Mouse (Mus musculus) MN1 (cell line): Measurements from ENCODE around the gene Tmem217.
"Not testable (repeated sequence)": the region's sequence is repeated elsewhere in the genome, so short reads cannot be mapped to it uniquely, and the experiment has no call there.

Experiments
- DNase-seq: peaks from one replicate; pipeline ENCODE4 v3.0.0-alpha.2; 2016; ENCODE audit warnings: low spot score

Gene Tmem217

GRCm38 (mm10) chr17:29548994-29549393, 3.2 kb downstream of the Tmem217 start:
- peak; percentile 30 for DNase-seq

DNA sequence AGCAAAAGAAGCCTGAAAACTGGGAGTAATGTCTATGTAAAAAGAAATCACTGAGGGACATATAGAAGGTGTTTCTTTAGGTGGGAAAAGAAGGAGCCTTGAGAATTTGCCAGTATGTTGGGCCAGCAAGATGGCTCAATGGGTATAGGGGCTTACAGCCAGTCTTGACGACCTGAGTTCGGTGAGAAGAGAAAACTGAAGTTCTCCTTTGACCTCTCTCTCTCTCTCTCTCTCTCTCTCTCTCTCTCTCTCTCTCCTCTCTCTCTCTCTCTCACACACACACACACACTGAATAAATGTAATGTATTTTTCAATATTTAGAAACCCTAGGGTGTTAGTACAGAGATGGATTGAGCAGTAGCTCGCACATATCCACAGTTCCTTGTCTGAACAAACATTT, 3.7 kb downstream of the Tmem217 start:
- no peak for DNase-seq

GRCm38 (mm10) chr17:29545241-29545640, 6.9 kb downstream of the Tmem217 start:
- DNase-seq: no peak

DNA sequence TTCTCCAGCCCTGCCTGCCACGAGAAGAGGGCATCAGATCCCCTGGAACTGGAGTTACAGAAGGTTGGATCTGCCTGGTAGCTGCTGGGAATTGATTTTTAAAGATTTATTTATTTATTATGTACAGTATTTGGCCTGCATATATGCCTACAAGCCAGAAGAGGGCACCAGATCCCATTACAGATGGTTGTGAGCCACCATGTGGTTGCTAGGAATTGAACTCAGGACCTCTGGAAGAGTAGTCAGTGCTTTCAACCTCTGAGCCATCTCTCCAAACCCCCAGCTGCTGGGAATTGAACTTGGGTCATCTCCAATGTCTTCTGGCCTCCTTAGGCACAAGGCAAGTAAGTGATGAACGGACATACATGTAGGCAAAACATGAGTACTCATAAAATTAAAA, 8.1 kb downstream of the Tmem217 start:
- no peak for DNase-seq

DNA sequence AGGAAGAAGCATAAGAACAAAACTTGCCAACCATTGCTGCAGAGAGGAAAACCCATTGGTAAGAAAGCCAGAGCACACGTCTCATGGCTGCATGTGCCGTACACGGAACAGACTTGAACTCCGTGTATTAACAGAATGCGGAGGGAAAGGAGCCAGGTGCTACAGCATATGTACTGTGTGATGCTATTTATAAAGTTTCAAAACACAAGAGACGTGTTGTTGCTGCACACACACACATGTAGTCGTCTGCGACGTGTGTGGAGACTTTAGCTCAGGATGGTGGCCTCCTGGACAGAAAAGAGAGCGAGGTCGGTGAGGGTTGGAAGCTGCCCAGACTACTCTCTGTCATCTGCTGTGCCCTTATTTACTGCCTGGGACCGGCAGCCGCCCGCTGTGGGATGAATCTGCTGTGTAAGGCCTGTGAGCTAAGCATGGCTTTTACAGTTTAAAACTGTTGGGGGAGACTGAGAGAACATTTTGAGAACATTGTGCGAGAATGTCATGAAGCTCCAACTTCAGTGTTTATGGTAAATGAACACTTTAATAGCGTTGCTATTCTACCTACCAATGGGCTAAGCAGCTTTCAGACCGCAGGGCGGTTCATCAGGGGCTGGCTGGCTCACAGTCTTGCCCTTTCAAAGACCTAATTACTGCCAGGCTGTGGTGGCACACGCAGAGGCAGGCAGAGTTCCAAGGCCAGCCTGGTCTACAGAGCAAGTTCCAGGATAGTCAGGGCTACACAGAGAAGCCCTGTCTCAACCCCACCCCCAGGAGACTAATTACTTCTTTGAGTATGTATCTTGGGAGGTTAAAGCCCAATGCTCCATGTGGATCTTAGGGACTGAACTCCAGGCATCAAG, 9.1 kb downstream of the Tmem217 start:
- no peak for DNase-seq

DNA sequence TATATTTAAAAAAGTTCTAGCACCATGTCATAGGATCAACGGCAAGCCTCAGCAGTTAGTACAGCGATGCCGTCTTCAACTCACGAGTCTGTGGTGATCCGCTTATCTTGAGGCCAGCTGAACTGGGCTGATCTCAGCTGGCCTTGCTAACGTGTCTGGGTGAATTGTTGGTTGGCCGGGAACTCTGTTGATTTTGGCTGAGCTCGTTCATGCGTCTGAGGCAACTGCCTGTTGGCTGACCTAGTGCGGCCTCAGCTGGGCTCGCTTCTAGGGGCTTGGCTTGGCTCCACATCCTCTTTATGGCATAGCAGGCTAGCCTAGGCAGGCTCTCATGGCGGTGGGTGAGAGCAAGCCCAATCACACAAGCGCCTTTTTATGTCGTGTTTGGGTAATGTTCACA, 10.8 kb downstream of the Tmem217 start:
- DNase-seq: peak; percentile 66

DNA sequence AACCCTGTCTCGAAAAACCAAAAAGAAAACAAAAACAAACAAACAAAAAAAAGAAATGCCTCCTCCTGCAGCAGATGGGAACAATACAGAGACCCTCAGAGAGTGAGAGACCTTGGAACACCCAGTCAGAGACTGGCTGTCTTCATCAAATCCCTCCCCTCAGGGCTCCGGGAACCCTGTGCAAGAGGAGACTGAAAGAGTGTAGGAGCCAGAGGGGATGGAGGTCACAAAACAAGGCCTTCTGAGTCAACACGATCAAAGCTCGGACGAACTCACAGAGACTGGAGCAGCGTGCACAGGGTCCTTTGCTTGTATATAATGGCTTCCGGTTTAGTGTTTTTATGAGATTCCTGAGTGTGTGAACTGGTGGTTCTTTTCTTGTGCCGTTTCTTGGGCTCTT, 11.8 kb downstream of the Tmem217 start:
- no peak for DNase-seq

GRCm38 (mm10) chr17:29533866-29534265, 18.3 kb downstream of the Tmem217 start:
- no peak for DNase-seq

DNA sequence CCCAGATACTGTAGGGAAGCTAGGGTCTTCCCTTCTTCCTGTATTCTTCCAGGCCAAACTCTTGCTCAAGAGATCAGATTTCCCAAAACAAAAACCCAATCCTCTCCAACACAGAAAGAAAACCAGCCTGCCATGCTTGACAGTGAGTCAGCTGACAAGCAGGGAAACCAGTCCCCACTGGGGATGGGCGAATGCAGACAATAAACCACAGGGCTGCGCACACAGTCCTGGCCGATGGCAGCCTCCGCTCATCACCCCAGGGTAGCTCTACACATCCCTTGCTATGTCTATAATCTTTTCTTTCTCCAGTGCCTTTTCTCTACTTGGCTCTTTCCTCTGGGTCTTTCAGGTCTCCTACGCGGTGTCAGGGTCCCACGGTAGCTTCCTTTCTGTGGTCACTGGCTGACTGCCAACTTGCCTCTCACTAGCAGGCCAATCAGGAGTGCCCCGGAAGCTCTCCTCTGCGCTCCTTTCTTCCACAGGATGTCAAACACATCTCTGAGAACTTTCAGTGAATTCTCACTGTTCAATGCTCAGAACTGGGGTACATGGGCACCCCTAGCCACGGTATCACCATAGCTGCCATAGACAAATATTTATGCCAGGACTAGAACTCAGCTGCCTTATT, 20.3 kb downstream of the Tmem217 start:
- DNase-seq: no peak

DNA sequence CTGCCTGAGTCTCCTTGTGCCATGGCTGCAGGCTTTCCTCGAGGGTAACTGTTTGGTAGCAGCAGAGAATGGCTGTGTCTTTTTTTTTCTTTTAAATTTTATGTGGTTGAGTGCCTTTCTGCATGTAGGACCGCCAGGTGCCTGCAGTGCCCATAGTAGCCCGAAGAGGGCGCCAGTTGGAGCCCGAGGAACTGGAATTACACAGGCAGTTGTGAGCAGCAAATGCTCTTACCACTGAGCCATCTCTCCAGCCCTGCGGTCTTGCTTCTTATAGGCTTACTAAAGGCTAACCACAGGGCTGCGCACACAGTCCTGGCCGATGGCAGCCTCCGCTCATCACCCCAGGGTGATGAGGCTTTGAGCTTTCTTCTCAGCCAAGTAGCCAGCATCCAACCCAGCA, 20.9 kb downstream of the Tmem217 start:
- no peak for DNase-seq

DNA sequence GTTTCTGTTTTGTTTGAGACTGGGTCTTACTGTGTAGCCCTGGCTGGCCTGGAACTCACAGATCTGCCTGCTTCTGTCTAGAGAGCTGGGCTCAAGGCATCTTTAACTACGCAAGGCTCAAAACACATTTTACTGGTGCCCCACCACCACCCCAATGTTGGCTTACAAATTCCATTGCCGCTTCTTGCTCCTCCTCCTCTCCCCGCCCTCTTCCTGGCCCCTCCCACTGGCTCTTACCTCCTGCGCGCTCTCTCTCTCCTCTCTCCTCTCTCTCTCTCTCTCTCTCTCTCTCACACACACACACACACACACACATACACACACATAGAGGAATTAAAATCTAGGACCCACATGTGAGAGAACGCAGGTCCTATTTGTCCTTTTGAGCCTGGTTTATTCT, 21.7 kb downstream of the Tmem217 start:
- DNase-seq: no peak

DNA sequence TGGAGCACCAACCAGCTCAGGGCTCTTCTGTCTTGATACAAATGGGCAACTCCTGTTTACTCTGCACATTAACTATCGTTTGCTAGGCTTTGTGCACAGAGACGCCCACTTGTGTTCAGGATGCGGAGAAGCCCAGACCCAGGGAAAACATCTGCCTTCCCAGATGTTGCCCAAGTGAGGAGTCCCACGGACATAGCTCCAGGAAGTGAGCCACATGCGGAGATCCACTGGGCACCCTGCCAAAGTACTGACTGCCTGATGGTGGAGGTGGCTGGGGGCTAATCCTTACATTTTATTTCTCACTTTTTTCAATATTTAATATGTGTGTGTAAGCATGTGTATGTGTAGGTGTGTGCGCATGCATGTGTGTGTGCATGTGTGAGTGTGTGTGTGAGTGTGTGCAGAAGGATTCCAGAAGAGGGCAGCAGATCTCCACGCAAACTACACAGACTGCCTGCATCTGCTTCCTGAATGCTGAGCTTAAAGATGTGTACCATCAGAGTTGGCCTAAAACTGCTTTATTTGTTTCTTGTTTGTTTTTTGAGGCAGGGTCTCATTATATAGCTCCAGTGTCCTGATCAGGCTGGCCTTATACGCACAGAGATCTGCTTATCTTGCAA, 23.5 kb downstream of the Tmem217 start:
- DNase-seq: no peak

DNA sequence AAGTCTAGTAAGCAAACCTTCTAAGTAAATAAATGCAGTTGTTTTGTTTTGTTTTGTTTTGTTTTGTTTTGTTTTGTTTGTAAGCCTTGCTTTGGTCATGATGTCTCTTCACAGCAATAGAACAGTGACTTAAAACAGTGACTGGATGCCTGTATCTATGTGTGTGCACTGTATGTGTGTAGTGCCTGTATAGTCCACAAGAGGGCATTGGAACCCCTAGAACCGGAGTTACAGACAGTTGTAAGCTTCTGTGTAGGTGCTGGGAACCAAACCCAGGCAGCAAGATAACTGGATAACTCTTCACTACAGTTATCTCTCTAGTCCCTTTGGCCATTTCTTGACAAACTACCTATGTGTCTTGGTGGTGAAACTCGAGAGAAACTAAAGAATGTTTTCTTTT, 26.6 kb downstream of the Tmem217 start:
- DNase-seq: no peak

DNA sequence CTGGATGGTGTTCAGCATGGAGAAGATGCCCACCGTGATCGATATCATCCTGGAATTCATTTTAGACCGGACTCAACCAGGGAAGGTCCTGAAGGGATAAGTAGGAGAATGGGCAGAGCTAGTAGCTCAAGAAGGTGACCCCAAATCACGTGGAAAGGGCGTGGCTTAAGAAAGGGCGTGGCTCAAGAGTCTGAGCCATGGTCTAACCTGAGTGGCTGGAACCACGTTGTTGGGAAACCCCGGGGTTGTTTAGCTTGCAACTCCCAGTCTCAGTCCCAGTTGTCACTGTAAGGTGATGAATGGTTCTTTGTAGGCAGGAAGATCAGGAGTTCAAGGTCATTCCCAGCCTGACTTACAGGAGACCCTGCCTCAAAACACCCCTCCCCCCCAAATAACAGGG, 32.5 kb downstream of the Tmem217 start:
- no peak for DNase-seq

GRCm38 (mm10) chr17:29518665-29519064, 33.5 kb downstream of the Tmem217 start:
- not testable (repeated sequence) for DNase-seq

GRCm38 (mm10) chr17:29514435-29514834, 37.8 kb downstream of the Tmem217 start:
- peak; percentile 83 for DNase-seq

DNA sequence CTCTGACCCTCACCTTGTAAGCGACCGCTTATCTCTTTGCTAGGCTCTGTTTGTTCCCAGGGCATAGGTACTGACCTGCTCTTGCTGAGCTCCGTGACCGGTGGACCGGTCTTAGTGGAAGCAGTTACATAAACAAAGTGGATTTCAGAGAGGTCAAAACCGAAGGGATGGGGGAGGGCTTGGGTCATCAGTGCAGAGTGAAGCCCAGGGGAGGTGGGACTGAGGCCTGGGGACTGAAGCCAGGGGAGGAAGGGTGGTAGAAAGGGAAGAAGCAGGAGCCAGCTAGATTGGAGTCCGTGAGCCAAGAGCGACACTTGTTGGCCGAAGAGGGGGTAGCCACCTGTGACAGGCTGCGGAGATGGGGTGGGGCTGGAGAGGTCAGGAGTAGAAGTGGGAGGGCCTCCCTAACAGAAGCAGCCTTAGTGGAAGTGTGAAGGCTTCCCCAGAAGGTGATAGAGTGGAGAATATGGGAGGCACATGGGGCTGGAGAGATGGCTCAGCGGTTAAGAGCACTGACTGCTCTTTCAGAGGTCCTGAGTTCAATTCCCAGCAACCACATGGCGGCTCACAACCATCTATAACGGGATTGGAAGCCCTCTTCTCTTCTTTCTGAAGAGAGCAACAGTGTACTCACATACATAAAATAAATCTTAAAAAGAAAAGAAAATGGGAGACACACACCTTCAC, 39.0 kb downstream of the Tmem217 start:
- DNase-seq: peak; percentile 70

DNA sequence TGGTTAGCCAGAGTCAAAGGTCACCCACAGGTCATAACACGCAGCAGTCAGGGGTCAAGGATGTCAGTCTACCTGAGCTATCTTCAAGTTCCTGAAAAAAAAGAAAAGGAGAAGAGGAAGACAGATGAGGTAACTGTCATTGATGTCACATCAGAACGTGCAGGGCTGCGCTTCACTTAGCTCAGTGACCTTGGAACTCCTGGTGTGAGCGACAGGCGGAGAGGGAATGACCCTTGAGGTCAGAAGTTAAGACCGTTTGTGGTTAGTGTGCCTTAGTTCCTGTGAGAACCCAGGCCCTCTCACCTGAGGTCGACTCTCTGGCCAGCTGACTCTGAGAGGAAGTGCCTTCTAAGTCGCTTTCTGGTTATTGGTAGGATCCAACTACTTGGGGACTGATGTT, 41.5 kb downstream of the Tmem217 start:
- no peak for DNase-seq

GRCm38 (mm10) chr17:29508927-29509608, 43.1 kb downstream of the Tmem217 start:
- no peak for DNase-seq

DNA sequence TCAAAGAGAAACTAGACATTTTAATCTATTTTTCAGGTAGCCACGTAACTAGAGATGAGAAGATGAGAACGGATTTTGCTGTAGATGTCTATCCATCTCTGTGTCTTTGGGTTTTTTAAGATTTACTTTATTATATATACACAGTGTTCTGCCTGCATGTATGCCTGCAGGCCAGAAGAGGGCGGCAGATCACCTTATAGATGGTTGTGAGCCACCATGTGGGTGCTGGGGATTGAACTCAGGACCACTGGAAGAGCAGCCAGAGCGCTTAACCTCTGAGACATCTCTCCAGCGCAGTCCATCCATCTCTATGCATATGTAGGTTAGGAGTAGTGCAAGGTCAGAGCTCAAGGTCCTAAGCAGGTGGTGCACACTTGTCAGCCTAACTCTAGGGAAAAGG, 48.5 kb downstream of the Tmem217 start:
- no peak for DNase-seq

GRCm38 (mm10) chr17:29502669-29503665, 49.2 kb downstream of the Tmem217 start:
- no peak for DNase-seq
